Mouse (Mus musculus) liver, embryonic 11.5 days (tissue): Measurements from ENCODE around the gene Golt1a. TPM values are rescaled to one million over a fixed set of nuclear protein-coding genes. Genes with fewer than 3 reads are reported as not detected.

Experiments
- ATAC-seq: fragments of 200-750 bp; cut with Nextera tagmentation; replicated peaks from 2 replicates; pipeline ENCODE4 v1.8.0; 2017; ENCODE audit warnings: moderate number of reproducible peaks, mild to moderate bottlenecking, moderate TSS enrichment, moderate library complexity; ENCODE audit not compliant: low FRiP score
- DNase-seq: peaks from one replicate; pipeline ENCODE4 v3.0.0-alpha.2; 2017; ENCODE audit warnings: low spot score
- H3K27ac ChIP-seq: fragments of 300-500 bp; sonication (generic); 2 replicates; pipeline ENCODE4 v1.5.1; 2014; ENCODE audit warnings: mild to moderate bottlenecking, low read depth, low read length, control low read depth
- H3K27me3 ChIP-seq: fragments of 300-500 bp; sonication (generic); replicated peaks from 2 replicates; pipeline ENCODE4 v1.6.1; 2014; ENCODE audit warnings: low read length, mixed read lengths; ENCODE audit not compliant: control insufficient read depth, insufficient read depth
- H3K36me3 ChIP-seq: fragments of 300-500 bp; sonication (generic); 2 replicates; pipeline ENCODE4 v1.6.1; 2014; ENCODE audit warnings: mild to moderate bottlenecking, low read length, moderate library complexity, mixed read lengths; ENCODE audit not compliant: control insufficient read depth, insufficient read depth
- H3K4me1 ChIP-seq: fragments of 300-500 bp; sonication (generic); replicated peaks from 2 replicates; pipeline ENCODE4 v1.6.1; 2014; ENCODE audit warnings: low read length, mixed read lengths; ENCODE audit not compliant: control insufficient read depth, insufficient read depth
- H3K4me2 ChIP-seq: fragments of 300-500 bp; sonication (generic); 2 replicates; pipeline ENCODE4 v1.6.1; 2014; ENCODE audit warnings: mild to moderate bottlenecking, control low read depth, moderate library complexity
- H3K4me3 ChIP-seq: fragments of 300-500 bp; sonication (generic); 2 replicates; pipeline ENCODE4 v1.5.1; 2014; ENCODE audit warnings: low read depth, low read length, control low read depth
- H3K9ac ChIP-seq: fragments of 300-500 bp; sonication (generic); 2 replicates; pipeline ENCODE4 v1.6.1; 2014; ENCODE audit warnings: low read depth, low read length, control low read depth
- H3K9me3 ChIP-seq: fragments of 300-500 bp; sonication (generic); 2 replicates; pipeline ENCODE4 v1.6.1; 2016; ENCODE audit warnings: low read length, inconsistent platforms, mixed read lengths; ENCODE audit not compliant: control insufficient read depth
- WGBS: fragments of 180-500 bp; shearing (Covaris S2); extraction: QIAGEN DNeasy Blood & Tissue Kit; methylation state at CpG from one replicate; pipeline ENCODE4 v1.1.7; 2014; 5-methylcytosine and 5-hydroxymethylcytosine counted together
- polyA plus RNA-seq: library from polyadenylated mRNA; unstranded; fragments of >200 nt; fragmentation: Nextera tagmentation; extraction: Ambion mirVana; gene quantifications from 2 replicates; pipeline ENCODE4 v1.2.1, GENCODE M21; 2014

Gene Golt1a
- polyA plus RNA-seq, 1 experiment from 2014 or later = 2.0 TPM

DNA sequence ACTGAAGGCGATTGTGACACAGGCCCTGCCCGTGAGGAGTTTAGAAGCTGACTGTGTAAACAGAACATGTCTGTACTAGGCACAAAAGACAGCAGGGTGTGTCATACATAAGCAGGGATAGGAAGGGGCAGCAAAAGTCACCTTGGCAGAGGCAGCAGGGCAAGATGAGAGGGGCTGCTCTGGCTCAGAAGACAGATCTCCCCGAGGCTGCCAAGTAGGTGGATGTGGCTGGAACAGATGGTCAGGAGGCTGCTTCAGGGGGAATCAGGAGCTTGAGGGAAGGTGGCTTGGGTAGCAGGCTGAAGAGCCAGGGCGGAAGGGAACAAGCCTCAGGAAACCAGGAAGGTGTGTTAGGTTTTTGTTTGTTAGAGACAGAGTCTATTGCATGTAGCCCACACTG is 60.8 kb downstream of the Golt1a start:
- no peaks in the 10 kb centered on the region for H3K9me3 ChIP-seq
- no peak overlapping the region for H3K4me3 ChIP-seq
- DNase-seq = no peak
- H3K27ac ChIP-seq = no peak overlapping the region
- ATAC-seq = no peak
- H3K4me1 ChIP-seq = peaks cover 17% of the 10 kb centered on the region
- no peak overlapping the region for H3K4me2 ChIP-seq
- H3K27me3 ChIP-seq = peaks cover 10% of the 10 kb centered on the region
- no peak overlapping the region for H3K9ac ChIP-seq
- H3K36me3 ChIP-seq = no peaks in the 10 kb centered on the region
- 74% methylated on average over 4 of the region's 4 CpGs for WGBS

DNA sequence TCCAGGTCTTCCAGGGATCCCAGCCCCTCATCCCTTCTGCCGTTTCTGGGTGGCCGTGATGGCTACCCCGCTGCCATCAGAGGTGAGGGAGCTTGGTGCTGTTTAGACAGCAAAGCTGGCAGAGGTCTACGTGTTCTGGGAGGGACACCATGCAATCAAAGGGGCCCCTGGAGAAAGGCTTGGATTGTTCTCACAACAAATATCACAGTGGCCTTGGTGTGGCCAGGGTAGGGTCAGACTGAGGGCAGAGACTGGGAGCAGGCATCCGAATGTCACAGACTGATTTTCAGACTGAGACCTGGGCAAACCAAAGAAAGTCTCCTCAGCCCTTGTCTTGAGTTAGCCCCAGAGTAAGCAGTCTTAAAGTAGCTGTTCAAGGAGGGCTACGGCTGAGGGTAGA is 61.8 kb downstream of the Golt1a start:
- Histone ChIP-seq H3K9me3 (no peaks in the 10 kb centered on the region), H3K4me3 (no peak overlapping the region), H3K36me3 (no peaks in the 10 kb centered on the region), H3K27me3 (peaks cover under 1% of the 10 kb centered on the region), H3K9ac (no peak overlapping the region), H3K4me2 (0 out of 2 replicates have a peak overlapping the region, but pooled peaks have one; percentile 14), H3K4me1 (peaks cover 17% of the 10 kb centered on the region), H3K27ac (peak overlapping the region; percentile 53; the same call in 1 of the 2 replicates)
- ATAC-seq = no peak
- no peak for DNase-seq
- WGBS = 80% methylated on average over 6 of the region's 6 CpGs

DNA sequence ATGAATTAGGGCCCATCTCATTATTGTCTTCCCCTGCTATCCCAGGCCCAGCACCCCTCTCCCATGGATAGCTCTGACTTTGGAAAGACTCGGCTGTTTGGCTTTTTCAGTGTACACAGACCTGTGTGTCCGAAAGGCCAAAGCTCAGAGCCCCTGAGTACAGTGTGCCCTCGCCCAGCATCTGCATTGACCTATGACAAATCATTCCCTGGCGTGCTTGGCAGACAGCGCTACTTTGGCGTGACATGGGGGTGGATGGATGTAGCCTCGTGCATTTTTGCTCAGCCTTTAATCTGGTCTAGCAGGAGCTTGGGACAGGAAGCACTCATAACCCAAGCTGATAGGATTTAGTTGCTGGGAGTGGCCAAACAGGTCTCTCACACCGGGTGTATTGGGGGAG is 62.5 kb downstream of the Golt1a start:
- Histone ChIP-seq H3K4me2 (no peak overlapping the region), H3K27me3 (no peaks in the 10 kb centered on the region; the same call in 1 of the 2 replicates), H3K27ac (peak overlapping the region; percentile 53), H3K9ac (no peak overlapping the region), H3K9me3 (no peaks in the 10 kb centered on the region), H3K4me1 (peaks cover 12% of the 10 kb centered on the region), H3K4me3 (no peak overlapping the region), H3K36me3 (no peaks in the 10 kb centered on the region)
- WGBS = 45% methylated on average over 8 of the region's 8 CpGs
- ATAC-seq (peak; percentile 63), DNase-seq (no peak)

Other genes with a start within 250 kb of the Golt1a start
- gene Ppp1r15b, start 178.7 kb upstream of the Golt1a start, polyA plus RNA-seq = 89.0 and 95.4 TPM in 2 replicates
- gene Plekha6, start 145.6 kb upstream of the Golt1a start, polyA plus RNA-seq = 4.1 and 4.3 TPM in 2 replicates
- gene Kiss1, start 12.1 kb downstream of the Golt1a start, polyA plus RNA-seq = not detected in 2 replicates
- gene Ren1, start 40.7 kb downstream of the Golt1a start, polyA plus RNA-seq = 0.30 and 0.40 TPM in 2 replicates
- 4.5 and 5.8 TPM in 2 replicates for gene Etnk2, start 53.8 kb downstream of the Golt1a start, polyA plus RNA-seq
- 4.1 and 4.4 TPM in 2 replicates for gene Sox13, start 114.6 kb downstream of the Golt1a start, polyA plus RNA-seq